Mouse (Mus musculus): ENCODE measurements around the gene Gm20388.
"Not testable (repeated sequence)": the region's sequence is repeated elsewhere in the genome, so short reads cannot be mapped to it uniquely, and the experiment has no call there.

Gm20388 gene

DNA sequence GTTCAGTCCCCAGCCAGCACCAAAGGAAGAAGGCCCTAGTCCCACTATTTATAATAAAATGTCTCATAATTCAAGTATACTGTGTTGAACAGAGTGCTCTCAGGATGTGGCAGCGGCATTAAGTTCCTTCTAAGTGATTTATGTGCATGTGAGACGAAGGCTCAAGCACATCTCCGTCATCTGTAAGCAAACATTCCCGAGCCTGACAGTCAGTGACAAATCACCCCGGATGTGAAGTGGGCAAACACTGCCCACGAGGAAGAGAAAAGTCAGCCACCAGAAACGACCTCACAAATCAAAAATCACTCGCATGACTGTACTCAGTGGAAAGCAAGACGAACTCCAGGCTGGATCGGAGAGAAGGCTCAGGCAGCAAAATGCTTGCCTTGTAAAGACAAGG is 3883.3 kb downstream of the Gm20388 start:
- DNase-seq (ENCODE audit: inconsistent ontology term), result no peak

DNA sequence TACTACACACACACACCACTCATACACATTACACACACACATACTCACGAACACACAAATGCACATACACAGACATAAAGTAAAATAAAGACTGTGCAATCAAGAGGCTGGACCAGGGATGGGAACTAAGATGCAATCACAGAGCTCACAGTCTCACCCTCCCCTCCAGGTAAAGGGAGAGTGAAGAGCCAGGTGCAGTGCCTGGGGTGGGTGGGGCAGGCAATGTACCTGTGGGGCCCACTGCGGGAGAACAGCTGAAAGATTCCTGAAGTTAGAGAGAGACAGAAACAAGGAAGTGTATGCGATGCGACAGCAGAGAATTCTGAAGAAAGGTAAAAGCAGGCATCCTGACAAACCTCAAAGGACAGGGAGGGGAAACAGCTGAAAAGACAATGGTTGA is 3884.1 kb downstream of the Gm20388 start:
- DNase-seq (ENCODE audit: inconsistent ontology term), result no peak

DNA sequence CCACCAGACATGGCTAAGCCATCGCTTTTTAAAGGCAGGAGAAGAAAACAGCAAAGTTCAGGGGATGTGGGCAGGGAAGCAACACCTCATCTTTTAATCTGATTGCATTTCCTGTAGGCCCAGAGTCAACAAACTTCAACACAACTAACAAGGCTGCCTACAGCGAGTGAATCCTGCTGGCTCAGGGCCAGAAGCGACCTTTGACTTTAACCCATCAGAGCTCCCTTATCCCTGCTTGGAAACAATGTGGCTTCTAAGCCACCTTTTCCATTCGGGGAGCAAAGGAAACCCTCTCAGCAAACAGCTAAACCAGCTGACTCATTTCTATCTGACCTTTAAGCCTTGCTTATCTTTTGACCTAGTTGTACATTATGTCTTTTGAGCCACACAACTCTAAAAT is 3886.1 kb downstream of the Gm20388 start:
- DNase-seq (ENCODE audit: inconsistent ontology term), result no peak

DNA sequence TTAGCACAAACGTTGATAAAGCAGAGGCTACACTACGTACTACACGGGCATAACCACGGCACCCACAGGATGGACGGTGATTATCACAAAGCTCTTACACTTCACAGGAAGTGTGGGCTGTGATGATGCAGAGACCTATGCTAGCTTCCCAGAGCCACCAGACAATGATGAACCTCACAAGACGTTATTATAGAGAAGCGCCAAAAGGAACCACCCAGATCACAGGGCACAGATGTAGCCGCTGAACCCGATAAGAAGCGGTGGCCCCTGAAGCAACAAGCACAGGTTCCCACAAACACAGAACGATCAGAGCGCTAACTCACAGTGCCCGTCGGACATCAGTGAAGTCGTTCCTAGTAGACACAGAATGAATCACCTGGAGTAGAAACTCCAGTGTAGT is 3887.3 kb downstream of the Gm20388 start:
- DNase-seq (ENCODE audit: inconsistent ontology term), result no peak

DNA sequence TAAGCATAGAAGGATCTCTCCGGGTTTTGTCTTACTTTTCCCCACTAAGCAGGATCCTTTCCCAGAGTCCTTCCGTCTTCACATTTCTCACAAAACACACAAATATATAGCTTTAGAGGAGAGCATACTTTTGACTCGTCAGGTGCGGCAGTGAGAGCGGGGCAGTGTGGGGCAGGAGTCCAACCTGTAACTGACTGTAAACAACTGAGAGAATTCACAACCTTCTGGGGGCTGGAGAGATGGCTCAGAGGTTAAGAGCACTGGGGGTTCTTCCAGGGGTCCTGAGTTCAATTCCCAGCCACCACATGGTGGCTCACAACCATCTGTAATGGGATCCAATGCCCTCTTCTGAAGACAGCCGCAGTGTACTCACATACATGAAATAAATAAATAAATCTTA is 3888.8 kb downstream of the Gm20388 start:
- DNase-seq (ENCODE audit: inconsistent ontology term), result no peak

DNA sequence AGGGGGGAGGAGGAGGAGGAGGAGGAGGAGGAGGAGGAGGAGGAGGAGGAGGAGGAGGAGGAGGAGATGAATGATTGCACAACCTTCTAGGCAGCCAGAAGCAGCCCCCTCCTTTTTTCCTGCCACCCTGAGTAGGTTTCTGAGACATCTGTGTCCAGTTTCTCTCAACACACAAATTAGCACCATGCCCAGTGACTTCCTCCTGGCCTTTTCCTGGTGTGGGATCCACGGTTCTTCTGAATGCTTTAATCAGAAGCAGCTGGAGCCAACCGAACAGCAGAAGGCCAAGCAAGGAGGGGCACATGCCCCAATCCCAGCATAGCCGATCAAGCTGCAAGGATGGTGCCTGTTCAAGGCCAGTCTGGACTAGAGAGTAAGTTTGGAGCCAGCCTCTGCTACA is 3889.2 kb downstream of the Gm20388 start:
- DNase-seq (ENCODE audit: inconsistent ontology term), result no peak

DNA sequence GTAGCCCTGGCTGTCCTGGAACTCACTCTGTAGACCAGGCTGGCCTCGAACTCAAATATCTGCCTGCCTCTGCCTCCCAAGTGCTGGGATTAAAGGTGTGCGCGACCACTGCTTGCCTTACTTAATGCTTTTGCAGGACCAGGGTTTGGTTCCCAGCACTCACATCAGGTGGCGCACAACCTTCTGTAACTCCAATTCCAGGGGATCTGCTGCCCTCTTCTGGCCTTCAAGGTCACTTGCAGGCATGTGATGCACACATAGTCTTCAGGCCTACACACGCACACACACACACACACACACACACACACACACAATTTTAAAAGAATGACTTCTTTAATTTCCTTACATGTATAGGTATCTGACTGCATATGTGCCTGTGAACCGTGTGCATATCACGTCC is 3890.2 kb downstream of the Gm20388 start:
- no peak for DNase-seq (ENCODE audit: inconsistent ontology term)

DNA sequence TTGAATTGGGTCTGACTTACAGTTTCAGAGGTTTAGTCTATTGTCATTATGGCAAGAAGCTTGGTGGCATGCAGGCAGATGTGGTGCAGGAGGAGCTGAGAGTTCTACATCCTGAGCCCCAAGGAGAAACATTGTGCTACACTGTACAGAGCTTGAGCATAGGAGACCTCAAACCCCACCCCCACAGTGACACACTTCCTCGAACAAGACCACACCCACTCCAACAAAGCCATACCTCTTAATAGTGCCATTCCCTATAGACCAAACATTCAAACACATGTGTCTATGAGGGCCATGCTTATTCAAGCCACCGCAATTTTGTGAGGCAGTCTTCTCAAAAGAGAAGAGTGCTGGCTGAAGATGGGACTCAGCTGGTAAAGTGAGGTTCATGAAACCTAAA is 3890.9 kb downstream of the Gm20388 start:
- no peak for DNase-seq (ENCODE audit: inconsistent ontology term)

DNA sequence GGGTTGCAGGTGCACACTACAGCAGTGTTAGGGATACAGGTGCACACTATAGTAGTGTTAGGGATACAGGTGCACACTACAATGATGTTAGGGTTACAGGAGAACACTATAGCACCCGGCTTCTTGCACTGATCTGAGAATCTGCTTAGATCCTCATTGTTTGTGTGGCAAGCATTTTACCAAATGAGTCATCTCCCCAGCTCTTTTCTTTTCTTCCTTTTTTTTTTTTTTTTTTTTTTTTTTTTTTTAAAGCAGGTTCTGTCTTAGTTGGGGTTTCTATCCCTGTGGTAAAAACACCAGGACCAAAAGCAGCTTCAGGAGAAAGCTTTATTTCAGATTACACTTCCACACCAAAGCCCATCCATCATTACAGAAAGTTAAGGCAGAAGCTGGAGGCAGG is 3893.0 kb downstream of the Gm20388 start:
- no peak for DNase-seq (ENCODE audit: inconsistent ontology term)

DNA sequence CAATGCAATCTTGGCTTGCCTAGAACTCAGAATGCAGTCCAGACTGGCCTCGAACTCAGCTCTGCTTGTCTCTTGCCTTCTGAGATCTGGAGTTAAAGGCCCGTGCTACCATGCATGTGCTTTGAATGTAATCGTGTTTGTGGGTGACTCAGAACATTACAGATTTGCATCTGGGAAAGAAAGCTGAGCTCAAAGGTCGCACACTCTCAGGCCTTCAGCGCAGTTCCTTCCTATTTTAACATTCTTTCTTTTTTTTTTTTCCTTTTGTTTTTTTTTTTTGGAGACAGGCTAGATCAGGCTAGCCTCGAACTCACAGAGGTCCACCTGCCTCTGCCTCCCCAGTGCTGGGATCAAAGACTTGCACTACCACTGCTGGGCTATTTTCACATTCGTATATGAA is 3893.9 kb downstream of the Gm20388 start:
- no peak for DNase-seq (ENCODE audit: inconsistent ontology term)

DNA sequence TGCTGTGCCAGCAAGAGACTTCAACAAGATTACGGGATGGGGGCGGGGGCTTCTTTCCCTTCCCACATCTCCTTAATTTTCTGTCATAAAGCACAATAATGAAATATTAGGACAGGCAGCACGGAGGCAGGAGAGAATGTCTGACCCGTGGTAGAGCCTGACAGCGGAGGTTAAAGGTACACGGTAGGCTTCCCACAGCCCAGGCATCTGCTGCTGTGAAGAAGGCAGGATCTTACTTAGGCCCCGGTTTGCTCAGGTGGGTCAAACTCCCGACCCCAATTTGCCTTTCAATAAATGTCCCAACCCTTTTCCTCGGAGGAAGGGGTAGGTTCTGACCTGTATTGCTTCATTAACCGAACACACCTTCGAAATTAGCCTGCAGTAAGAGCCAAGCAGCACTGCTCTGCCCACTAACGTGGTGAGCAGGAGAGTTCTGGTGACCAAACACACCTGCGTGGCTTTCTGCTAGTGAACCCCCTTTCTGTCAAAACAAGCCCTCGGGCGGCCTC is 3894.6 kb downstream of the Gm20388 start:
- no peak for DNase-seq (ENCODE audit: inconsistent ontology term)

DNA sequence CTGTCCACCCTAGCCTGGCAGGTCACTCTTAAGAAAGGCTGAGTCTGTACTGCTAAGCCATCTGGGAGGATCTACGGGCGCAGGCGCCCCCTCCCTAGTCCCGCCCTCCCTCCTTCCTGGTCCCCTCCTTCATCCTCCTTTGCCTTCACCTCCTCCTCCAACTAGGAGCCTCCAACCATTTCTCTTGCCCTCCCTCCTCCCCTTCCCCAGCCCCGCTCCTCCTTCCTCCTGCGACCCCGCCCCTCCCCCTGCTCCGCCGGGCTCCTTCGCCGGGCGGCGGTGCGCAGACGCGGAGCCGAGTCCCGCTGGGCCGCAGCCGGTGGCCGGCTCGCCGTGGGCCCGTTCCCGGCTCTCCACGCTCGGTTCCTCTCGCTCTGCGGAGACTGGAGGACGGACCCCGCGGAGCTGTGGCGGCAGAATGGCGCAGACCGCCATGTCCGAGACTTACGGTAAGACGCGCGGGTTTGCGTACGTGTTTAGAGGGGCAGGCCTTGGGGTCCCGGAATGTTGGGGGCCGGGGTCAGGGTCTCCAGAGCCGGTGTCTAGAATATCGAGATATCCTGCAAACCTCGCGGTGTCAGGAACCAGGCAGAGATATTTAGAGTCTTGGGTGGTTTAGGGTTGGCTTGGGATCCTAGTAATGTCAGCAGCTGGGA is 3895.2 kb downstream of the Gm20388 start, which contains the start of gene Rab4a:
Gene Rab4a (plus strand): TSS at position 268 of the 656 bp plus-strand sequence.
- peak; percentile 94 for DNase-seq (ENCODE audit: inconsistent ontology term)

DNA sequence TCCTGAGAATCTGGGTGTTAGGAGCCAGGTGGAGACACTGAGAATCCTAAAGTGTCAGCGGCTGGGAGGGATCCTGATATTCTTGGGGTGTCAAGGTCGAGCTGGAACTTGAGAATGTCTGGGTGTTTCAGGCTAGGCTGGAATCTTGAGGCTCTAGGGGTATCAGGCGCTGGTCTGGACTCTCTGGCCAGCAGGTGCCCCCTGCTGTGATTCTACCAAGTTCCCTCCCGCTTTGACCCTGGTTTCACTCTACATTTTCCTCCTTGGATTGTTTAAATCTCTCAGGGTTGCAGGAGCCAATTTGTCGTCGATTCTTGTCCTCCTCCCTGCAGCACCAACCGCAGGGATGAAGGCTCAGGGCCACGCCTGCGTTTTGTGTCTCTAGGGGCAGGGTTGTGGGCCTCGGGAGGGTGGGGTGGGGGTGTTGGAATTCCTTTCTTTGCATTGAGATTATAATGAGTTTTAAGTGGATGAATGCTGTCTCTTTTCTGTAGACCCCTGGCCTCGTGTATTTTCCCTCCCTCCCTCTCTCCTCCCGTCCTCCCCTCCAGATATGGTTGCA is 3895.8 kb downstream of the Gm20388 start:
- DNase-seq (ENCODE audit: inconsistent ontology term), result no peak

DNA sequence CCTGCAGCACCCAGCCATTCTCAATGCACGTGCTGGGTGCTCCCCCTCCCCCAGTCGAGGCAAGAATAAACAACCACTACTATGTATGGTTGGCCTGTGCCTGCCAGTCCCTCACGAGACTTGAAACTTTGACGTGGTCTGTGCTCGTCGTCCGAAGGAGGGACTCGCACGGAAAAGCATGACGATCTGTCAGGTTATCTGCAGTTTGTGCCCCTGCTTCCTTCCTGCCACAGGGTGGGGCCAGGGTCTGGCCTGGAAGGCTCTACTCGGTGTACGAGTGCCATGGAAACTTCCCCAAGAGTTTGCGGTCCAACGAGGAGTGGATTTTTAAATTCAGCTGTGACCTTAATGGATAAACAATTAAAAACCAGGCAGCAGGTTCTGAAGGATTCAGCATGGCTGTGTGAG is 3896.4 kb downstream of the Gm20388 start:
- no peak for DNase-seq (ENCODE audit: inconsistent ontology term)

DNA sequence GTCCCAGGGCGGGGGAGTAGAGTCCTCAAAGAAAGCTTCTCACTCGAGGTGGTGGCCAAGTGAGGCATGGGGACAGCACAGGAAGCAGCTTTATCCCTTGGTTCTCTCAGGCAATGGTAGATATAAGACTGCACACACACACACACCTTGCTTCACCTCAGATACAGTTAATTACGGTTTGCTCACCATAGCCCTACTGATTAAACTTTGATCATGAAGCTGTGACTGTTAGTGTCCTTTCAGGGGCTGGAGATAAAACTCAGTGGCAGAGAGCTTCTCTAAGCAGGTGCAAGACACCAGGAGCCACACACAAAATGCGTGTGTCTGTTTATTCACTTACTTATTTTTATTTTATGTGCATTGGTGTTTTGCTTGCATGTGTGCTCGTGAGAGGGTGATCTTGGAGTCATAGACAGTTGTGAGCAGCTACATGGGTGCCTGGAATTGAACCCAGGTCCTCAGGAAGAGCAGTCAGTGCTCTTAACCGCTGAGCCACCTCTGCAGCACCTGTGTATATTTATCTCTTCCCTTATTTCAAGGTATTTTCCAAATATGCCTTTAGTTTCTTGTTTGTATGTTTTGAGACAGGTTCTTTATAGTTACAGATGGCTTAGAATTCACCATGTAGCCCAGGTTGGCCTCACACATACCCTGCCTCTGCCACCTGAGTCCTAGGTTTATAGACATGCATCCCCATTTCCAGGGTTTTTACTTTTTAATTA is 3897.4 kb downstream of the Gm20388 start:
- no peak for DNase-seq (ENCODE audit: inconsistent ontology term)

DNA sequence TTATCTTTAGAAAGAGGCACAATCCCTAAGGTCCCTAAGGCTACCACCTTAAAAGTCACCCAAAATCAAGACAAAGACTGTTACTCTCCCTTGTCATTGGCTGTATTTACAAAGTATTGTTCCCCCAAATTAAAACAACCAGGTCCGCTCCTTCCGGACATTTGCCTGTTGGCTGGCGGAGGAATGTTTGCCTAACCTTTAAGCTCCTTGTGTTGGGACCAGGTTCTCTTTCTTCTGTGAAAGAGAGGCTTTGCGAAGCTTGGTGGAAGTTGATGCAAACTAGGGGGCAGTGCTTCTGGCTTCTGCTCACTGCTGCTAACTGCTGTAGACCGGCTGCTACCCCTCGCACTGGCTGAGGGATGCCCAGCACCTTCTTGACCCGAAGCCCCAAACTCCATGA is 3898.0 kb downstream of the Gm20388 start:
- no peak for DNase-seq (ENCODE audit: inconsistent ontology term)

DNA sequence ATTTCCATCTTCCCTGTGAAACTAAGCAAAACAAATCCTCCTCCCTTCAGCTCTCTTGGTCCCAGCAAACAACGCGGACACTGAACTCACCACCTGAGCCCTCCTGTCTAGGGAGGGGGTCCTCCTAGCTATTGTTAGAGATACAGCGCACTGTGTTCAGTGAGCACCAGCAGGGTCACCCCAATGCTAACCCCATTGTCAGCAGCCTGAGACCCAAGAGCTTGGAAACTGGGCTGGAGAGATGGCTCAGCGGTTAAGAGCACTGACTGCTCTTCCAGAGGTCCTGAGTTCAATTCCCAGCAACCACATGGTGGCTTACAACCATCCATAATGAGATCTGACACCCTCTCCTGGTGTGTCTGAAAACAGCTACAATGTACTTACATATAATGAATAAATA is 3898.7 kb downstream of the Gm20388 start:
- not testable (repeated sequence) for DNase-seq (ENCODE audit: inconsistent ontology term)

DNA sequence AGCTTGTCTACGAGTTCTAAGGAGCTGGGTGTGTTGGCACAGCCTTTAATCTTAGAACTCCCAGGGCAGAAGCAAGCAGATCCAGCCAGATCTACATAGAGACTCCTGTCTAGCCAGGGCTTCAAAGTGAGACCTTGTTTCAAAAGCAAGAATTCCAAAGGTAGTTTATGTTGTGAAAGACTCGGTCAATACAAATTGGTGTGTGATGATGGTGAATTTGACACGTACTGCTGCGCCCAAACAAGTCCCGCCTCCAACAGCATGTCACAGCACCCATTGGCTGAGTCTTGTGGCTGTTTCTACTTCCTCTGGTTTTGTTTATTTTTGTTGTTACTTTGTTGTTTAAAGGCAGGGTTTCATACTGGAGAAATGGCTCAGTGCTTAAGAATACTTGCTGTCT is 3901.6 kb downstream of the Gm20388 start:
- no peak for DNase-seq (ENCODE audit: inconsistent ontology term)

DNA sequence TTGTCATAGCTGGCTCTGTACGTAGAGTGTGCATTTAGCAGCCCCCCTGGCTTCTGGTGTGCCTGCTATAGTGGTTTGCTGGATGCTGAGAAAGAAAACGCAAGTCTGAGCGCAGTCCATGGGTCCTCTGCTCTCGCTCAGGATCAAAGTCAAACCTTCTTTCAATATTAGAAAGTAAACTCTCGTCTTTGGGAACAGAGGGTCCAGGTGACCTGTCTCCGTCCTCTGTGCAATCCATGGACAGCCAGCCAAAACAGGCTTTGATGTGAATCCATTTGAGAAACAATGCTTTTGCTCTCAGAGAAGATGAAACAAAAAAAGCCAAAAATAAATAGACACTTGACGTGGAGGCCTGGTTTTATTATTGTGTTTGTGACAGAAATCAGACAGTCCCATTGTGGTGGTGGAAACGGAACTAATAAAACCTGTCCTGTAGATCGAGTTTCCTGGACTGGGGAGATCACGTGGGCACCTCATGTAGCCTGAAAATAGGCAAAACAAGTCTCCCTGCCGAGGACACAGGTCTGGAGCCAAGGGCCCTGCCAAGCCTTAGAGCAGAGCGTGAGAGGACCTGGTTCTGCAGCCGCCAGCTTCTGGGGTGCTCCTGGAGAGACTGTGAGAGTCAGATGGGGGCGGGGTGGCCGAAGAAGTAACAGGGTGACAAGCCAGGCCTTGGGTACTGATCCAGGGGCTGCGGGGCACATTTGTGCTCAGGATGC is 3902.7 kb downstream of the Gm20388 start:
- DNase-seq (ENCODE audit: inconsistent ontology term), result no peak

DNA sequence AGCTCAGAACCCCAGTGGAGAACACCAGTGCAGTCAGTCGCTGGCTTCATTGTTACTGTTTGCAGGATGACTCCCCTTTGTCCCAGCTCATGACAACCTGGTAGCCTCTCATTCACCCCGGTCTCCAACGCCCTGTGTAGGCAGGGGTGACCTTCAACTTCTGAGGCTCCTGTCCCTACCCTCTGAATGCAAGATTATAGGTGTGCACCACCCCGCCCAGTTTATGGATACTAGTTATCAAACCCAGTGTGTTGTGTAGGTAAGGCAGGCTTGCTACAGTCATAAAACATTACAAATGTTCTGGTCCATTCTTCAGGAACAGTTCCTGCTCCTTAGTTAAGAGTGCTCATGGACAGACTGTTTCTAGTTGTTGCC is 3903.2 kb downstream of the Gm20388 start:
- DNase-seq (ENCODE audit: inconsistent ontology term), result no peak

DNA sequence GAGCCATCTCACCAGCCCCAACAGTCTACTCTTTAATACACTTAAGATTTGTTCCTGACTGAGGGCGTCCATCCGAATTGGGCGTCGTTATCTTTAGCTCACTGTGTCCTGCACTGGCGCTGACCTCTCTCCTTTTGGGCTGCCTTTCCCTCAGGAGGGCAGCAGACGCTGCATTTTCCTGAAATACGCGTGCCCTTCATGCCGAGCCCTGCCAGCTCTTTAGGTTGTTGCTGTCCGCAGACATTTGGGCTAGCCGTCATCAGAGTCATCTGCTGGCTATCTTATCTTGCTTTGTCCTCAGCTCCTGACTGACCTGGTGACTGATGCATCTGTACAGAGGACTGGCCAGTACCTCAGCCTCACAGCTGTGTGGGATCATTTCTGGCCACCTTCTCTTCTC is 3904.7 kb downstream of the Gm20388 start:
- DNase-seq (ENCODE audit: inconsistent ontology term), result no peak

DNA sequence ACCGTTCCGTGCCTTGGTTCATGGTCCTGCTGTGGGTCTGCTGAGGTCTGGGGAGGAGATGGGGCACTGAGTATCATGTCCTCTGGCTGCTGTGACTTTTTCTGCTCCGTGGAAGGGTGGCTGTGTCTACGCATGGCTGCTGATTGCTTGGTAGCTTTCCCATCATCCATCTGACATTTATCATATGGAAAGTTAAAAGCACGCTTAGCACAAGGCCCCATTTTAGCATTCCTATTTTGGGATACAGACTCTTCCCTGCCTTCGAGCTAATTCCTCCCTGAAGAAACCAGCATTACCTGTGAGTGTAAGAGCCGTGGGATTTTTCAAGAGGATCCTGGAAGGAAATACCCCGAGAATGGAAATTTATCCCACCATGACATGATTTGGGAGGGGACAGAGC is 3906.3 kb downstream of the Gm20388 start:
- DNase-seq (ENCODE audit: inconsistent ontology term), result no peak

Measured in Muller cell, postnatal 12 days (primary cell).